Mouse (Mus musculus) spleen, adult 2 months (tissue): ENCODE results near the gene Tgfbr2. TPM values are rescaled to one million over a fixed set of nuclear protein-coding genes. Genes with fewer than 3 reads are reported as not detected.
A peak's percentile ranks its signal among the peaks of the same experiment; 100 is the strongest.

Source experiments
- DNase-seq, 2 experiments: peaks; one replicate each; pipeline versions ENCODE4 v3.0.0 to v3.0.0-alpha.2; 2012 to 2021; ENCODE audit warnings: low spot score in 2 of 2, low read depth in 1 of 2
- H3K27ac ChIP-seq: fragments of 200-500 bp; 2 replicates; pipeline ENCODE4 v1.5.1; 2012; ENCODE audit warnings: low read length, inconsistent platforms; ENCODE audit not compliant: insufficient read depth
- H3K27me3 ChIP-seq: fragments of 200-500 bp; 2 replicates; pipeline ENCODE4 v1.6.1; 2012; ENCODE audit warnings: mild to moderate bottlenecking, moderate library complexity, low read length, inconsistent platforms; ENCODE audit not compliant: control insufficient read depth, insufficient read depth
- H3K36me3 ChIP-seq: fragments of 200-500 bp; 2 replicates; pipeline ENCODE4 v1.6.1; 2012; ENCODE audit warnings: mild to moderate bottlenecking, low read length, inconsistent platforms; ENCODE audit not compliant: control insufficient read depth, insufficient read depth
- H3K4me1 ChIP-seq: fragments of 200-500 bp; 2 replicates; pipeline ENCODE4 v1.6.1; 2011; ENCODE audit warnings: inconsistent platforms; ENCODE audit not compliant: control insufficient read depth, insufficient read depth, insufficient read length
- H3K4me3 ChIP-seq: fragments of 200-500 bp; 2 replicates; pipeline ENCODE4 v1.5.1; 2011; ENCODE audit warnings: mild to moderate bottlenecking, inconsistent platforms; ENCODE audit not compliant: insufficient read depth, insufficient read length; ENCODE audit errors: extremely low read depth
- CTCF ChIP-seq: fragments of 200-500 bp; IDR thresholded peaks from 2 replicates; pipeline ENCODE4 v1.5.1; 2011; ENCODE audit warnings: mild to moderate bottlenecking, inconsistent platforms; ENCODE audit not compliant: insufficient read depth, insufficient read length, insufficient replicate concordance; ENCODE audit errors: extremely low read depth
- POLR2A ChIP-seq: fragments of 200-500 bp; IDR thresholded peaks from 2 replicates; pipeline ENCODE4 v1.6.1; 2011; ENCODE audit warnings: low read depth, low read length, inconsistent platforms
- WGBS: fragments of 180-500 bp; shearing (Covaris S2); methylation state at CpG from one replicate; pipeline ENCODE4 v1.1.7; 2018; 5-methylcytosine and 5-hydroxymethylcytosine counted together
- polyA plus RNA-seq: library from polyadenylated mRNA; depleted of rRNA; stranded (reverse); fragments of >200 nt; gene quantifications from 2 replicates; pipeline ENCODE4 v1.2.3, GENCODE M21; 2012

The Tgfbr2 gene
- polyA plus RNA-seq, 1 experiment: 57.1 TPM

DNA sequence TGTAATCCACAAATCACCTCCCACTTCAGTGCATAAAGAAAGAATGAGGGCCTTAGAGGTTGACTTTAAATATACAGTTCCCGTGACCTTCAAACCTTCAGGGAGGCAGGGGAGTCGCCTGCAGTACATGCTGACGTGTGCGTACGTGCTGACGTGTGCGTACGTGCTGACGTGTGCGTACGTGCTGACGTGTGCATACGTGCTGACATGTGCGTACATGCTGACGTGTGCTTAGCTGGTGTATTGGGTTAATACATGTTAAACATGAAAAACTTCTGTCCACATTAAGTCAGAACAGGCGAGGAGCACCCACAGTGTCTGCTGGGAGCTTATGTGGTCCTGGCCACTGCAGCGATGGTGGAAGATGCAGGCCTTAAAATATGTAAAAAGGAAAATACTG is 110.4 kb downstream of the Tgfbr2 start:
- no peak for TF ChIP-seq POLR2A
- no peak for TF ChIP-seq CTCF
- Histone ChIP-seq H3K27ac (no peak overlapping the region), H3K4me3 (no peak overlapping the region)

DNA sequence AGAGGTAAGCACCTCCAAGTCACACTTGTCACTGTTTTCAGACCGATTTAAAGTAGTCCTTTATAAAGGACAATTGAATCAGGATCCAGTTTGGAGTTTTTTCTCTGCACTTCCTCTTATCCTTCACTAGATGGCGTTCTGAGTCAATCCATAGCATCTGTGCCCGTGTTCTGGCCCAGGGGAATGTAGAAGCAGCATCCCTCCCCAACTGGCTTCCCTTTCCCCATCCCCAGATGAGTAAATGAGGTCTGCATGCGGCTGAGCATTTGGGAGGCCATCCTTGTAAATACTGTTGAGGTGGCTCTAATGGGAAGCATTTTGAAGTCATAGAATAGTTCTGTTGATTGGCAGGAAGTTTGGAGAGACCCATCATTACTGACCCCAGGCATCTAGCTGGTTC is 114.5 kb downstream of the Tgfbr2 start:
- Histone ChIP-seq H3K27ac (no peak overlapping the region), H3K4me3 (no peak overlapping the region), H3K27me3 (no peaks in the 10 kb centered on the region), H3K36me3 (no peaks in the 10 kb centered on the region), H3K4me1 (peaks cover 4% of the 10 kb centered on the region; the same call in 1 of the 2 replicates)
- DNase-seq: no peak
- TF ChIP-seq POLR2A: no peak
- peak; percentile 47; the same call in 1 of the 2 replicates for TF ChIP-seq CTCF
- 16% methylated on average over 4 of the region's 4 CpGs for WGBS

More for the DNA sequence above, 110.4 kb downstream of the Tgfbr2 start:
- DNase-seq: no peak
- whole genome bisulfite sequencing: 97% methylated on average over 17 of the region's 17 CpGs
- Histone ChIP-seq H3K36me3 (no peaks in the 10 kb centered on the region), H3K4me1 (no peaks in the 10 kb centered on the region), H3K27me3 (no peaks in the 10 kb centered on the region)

DNA sequence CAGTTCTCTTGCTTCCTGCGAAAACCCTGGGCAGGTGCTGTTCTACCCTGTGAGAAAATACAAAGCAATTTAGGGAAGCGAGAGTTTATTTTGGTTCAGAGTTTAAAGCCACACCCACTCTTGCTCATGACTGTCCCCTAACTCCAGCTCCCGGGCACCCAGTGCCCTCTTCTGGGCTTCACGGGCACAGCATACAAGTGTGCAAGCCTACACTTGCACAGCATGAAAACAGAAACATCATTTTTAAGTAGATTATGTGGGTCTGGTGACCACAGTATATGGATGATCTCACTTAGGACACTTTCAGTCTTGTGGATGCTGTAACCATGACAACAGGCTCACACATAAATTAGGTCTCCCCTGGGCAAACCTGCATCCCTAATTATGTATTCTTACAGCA is 116.0 kb downstream of the Tgfbr2 start:
- 10% methylated on average over 4 of the region's 4 CpGs for WGBS
- H3K36me3 ChIP-seq: no peaks in the 10 kb centered on the region
- no peaks in the 10 kb centered on the region for H3K27me3 ChIP-seq
- H3K4me1 ChIP-seq: peaks cover 4% of the 10 kb centered on the region; the same call in 1 of the 2 replicates
- DNase-seq: peak; percentile 60 to 67
- TF ChIP-seq POLR2A (no peak), CTCF (peak; percentile 69; the same call in 1 of the 2 replicates)
- peak overlapping the region; percentile 55 for H3K27ac ChIP-seq
- H3K4me3 ChIP-seq: no peak overlapping the region

DNA sequence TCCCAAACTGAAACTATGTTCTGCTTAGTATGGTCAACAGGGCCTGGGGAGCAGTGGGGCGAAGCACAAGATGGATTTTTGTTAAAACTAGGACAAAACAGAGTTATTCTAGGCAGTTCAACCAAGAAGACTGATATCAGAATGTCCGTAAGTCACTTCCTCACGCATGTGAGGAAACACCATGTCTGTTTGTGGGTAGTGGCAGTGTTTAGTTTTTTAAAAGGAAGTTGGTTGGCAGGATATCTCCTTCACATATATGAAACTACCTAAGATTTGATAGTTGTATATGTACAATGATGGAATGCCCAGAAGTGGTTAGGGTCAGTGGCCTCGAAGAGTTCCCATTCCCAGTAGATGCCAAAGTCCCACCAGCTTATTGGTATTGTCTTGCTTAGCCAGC is 116.7 kb downstream of the Tgfbr2 start:
- H3K4me1 ChIP-seq: peaks cover 4% of the 10 kb centered on the region; the same call in 1 of the 2 replicates
- DNase-seq: no peak
- no peaks in the 10 kb centered on the region for H3K27me3 ChIP-seq
- no peaks in the 10 kb centered on the region for H3K36me3 ChIP-seq
- WGBS: 30% methylated on average over 4 of the region's 4 CpGs
- H3K27ac ChIP-seq: 0 out of 2 replicates have a peak overlapping the region, but pooled peaks have one; percentile 55
- H3K4me3 ChIP-seq: no peak overlapping the region
- TF ChIP-seq CTCF (no peak), POLR2A (no peak)

DNA sequence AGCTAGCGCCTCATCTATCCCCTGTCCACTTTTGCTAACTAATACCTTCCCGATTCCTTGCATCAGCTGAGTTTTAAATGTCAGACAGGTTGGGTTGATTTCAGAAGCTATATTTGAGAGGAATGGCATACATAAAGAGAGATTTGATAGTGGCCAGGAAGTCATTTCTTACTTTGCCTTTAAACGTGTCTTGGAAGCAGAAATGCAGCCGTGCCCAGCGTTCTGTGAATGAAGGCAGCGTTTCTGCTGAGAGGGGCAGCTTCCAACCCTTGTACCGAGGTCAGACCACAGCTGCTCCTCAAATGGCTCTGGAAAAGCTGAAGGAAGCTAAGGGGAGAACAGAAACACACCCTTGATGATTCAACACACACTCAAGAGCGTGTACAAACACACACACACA is 121.2 kb downstream of the Tgfbr2 start:
- WGBS: 88% methylated on average over 8 of the region's 8 CpGs
- H3K27me3 ChIP-seq: no peaks in the 10 kb centered on the region

DNA sequence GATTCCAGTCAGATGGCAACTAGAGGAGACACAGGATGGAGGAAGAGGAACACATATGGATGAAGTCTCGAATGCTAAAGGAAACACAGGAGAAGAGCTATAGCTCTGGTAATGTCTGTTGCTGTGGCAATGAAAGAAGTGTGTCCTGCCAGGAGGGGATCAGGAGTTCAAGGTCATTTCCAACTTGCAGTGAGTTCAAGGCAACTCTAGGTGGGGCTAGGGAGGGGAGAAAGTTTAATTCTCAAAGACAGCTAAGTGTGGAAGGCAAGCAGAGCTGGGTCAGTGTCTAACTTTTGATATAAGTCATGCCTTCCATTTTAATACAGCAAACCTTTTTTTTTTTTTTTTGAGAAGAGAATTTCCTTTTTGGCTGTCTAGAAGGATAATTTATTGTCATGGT is 125.2 kb downstream of the Tgfbr2 start:
- Histone ChIP-seq H3K4me1 (no peaks in the 10 kb centered on the region), H3K36me3 (no peaks in the 10 kb centered on the region), H3K27ac (no peak overlapping the region), H3K4me3 (no peak overlapping the region), H3K27me3 (no peaks in the 10 kb centered on the region)
- WGBS: 58% methylated on average over 1 of the region's 1 CpGs
- DNase-seq: no peak
- no peak for TF ChIP-seq CTCF
- no peak for TF ChIP-seq POLR2A

More for the DNA sequence above, 121.2 kb downstream of the Tgfbr2 start:
- TF ChIP-seq POLR2A: no peak
- TF ChIP-seq CTCF: no peak
- H3K36me3 ChIP-seq: no peaks in the 10 kb centered on the region
- peaks cover 4% of the 10 kb centered on the region; the same call in 1 of the 2 replicates for H3K4me1 ChIP-seq
- H3K27ac ChIP-seq: no peak overlapping the region
- no peak overlapping the region for H3K4me3 ChIP-seq
- DNase-seq: no peak

DNA sequence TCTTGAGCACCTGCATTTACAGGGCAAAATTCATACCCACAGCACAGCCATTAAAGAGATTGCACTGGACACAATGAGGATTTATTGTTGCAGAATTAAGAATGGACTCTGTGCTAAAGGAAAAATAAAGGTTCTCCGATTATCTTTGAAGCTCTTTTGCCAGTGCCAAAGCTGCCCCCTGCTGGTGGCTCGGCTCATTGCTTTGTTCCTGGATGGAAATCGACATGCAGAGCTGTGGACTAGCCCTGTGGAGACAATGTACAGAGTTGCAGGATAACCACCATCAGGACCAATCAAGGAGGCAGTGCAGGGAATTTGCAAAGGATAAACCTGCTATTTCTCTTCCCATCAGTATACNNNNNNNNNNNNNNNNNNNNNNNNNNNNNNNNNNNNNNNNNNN is 133.4 kb downstream of the Tgfbr2 start:
- no peak overlapping the region for H3K27ac ChIP-seq
- H3K36me3 ChIP-seq: no peaks in the 10 kb centered on the region
- DNase-seq: peak in 1 of 2 experiments; percentile 64
- H3K4me1 ChIP-seq: no peaks in the 10 kb centered on the region
- no peaks in the 10 kb centered on the region for H3K27me3 ChIP-seq
- TF ChIP-seq POLR2A: no peak
- peak; percentile 81; the same call in 1 of the 2 replicates for TF ChIP-seq CTCF
- H3K4me3 ChIP-seq: no peak overlapping the region
- WGBS: 10% methylated on average over 3 of the region's 3 CpGs
